Mouse (Mus musculus) gastrocnemius, adult 8-10 months (tissue): Measurements from ENCODE around the gene Adcy4. TPM values are rescaled to one million over a fixed set of nuclear protein-coding genes. Genes with fewer than 3 reads are reported as not detected.

Source experiments
- DNase-seq, 2 experiments: peaks; one replicate each; pipeline ENCODE4 v3.0.0; 2022; ENCODE audit warnings: low spot score in 2 of 2
- total RNA-seq, 4 experiments: library from RNA; stranded (reverse); gene quantifications; 2 replicates each; pipeline ENCODE4 v1.2.4; 2022

The Adcy4 gene
- total RNA-seq, 4 experiments from 2014 or later, result 3.4 to 7.1 (median 3.6) TPM

- no peak for DNase-seq
These were observed 4.6 kb upstream of the Adcy4 start, which contains the start of gene Ripk3 for GRCm38 (mm10) chr14:55788256-55789050. TSS of gene Ripk3 (minus strand) at chr14:55788865.

DNA sequence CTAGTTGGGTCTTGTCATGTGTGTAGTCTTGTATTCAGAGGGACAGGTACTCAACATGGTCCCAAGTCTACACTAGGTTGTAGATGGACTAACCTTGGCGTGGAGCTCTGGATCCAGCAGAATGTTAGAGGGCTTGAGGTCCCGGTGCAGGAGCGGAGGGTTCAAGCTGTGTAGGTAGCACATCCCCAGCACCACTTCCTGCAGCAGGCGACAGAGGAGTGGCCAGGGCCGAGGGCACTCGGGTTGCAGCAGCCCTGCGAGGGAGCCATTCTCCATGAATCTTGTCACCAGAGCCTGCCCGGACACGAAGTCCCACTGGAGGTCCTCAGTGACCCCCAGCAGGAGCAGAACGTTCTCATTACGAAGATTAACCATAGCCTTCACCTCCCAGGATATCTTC is 3.8 kb upstream of the Adcy4 start:
- DNase-seq, result peak in 1 of 2 experiments; percentile 1

- DNase-seq, result peak in 1 of 2 experiments; percentile 1
These were observed 1.3 kb upstream of the Adcy4 start for GRCm38 (mm10) chr14:55785195-55785594.

DNA sequence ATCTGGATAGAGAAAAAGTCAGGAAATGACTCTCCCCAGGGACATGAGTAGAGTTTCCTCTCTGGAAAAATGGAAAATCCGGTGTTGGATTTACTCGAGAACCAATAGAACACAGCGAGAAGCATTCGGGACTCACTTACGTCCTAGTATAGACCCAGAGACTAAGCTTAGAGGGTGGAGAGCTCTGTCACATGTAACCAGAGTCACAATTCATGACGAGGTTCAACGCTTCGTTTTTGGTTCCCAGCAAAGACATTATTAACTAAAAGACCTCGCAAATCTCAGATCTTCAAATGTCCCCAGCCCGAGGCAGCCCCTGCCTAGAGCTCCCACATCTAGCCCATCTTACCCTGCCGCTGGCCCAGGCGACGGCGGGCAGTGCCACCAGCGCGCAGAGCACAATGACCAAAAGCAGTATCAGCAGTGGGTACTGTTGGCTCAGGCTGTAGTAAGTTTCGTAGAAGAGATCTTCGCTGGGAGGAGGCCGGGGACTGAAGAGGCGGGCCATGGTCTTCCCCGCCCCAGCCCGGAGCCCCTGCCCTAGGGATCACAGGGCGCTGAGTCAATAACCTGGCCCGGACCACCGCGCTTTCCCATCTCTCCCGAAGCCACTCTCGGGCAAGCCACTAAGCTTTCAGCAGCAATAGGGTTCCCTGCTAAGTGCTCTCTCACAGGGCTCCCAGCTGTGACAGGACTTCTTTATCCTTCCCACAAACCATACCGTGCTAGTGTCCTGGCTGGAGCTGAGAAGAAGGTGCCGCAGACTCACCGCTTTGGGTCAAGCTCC is 531 bp downstream of the Adcy4 start:
- DNase-seq, result peak in 1 of 2 experiments; percentile 3

DNA sequence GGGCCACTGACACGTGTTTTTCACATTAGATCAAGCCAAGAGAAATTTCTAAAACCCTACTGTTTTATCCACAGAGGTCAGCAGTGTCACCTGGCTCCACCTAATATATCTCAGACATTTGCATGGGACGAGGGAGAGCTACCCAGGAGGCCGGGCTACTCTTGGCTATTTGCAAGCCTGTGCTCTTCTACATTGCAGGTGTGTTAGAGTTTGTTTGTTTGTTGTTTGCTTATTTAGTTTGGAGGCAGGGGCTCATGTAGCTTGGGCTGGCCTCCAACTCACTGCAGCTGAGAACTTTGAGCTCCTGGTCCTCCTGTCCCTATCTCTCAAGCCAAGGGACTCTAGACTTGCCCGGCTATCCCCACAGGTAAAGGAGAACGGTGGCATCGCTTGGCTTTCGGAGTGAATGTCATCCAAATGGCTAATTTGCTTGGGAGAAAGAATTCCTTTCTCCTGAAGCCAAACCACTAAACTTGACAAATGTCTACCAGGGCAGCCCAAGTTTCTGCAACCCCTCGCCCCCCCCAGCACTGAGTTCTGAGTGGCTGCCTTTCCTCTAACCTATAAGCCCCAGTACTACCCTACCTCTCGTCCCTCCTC is 1.4 kb downstream of the Adcy4 start:
- DNase-seq, result peak in 1 of 2 experiments; percentile 1

DNA sequence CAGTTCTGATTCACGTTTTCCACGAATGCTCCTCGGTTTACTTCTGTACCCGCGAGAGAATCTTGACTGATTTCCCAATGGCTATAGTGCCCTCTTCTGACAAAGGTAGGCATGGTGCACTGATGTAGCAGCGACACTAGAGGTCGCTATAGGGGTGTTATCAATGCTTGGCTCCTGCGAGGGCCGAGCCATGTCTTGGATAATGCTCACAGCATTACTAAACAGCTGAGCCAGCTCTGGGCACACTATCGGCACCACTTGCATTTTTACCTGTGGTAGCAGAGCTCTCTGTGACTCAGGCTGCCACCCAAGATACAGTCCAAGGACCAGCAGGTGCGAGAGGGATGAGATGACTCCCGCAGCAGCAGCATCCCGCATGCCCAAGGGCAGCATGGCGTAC is 2.6 kb downstream of the Adcy4 start:
- peak; percentile 11 to 29 for DNase-seq

DNA sequence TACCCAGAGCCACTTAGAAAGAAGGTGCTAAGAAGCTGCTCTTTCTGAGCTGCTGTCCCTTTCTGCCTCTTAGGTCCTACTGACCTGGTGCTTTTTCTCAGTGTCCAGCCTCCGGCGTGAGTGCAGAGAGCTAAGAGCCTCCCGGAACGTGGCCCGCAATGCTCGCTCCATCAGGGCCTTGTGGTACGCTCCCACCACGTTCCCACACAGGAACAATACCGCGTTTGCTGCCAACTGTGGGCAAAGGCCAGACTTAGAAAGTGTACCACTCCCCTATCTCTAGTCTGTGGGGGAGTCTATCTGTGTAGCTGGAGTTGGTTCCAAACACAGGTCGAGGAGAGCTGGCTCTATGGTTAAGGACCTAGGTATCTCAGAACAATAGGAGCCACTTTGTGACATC is 3.2 kb downstream of the Adcy4 start:
- DNase-seq, result peak in 1 of 2 experiments; percentile 2

DNA sequence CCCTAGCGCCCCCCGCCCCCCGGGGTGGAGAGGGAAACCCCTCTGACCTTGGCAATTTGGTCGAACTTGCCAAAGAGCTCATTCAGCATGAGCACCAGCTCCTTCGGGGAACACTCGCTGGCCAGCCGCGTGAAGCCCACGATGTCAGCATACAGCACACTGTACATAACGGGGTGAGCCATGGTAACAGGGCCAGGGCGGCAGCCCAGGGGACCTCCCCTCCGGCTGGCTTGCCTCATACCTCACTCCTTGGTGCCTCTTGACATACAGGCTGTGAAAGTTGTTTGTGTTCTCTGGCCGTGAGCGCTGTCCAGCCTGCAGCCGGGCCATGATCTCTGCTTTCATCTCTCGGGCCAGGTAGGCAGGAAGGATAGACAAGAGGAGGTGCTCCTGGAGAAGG is 4.2 kb downstream of the Adcy4 start:
- DNase-seq, result peak in 1 of 2 experiments; percentile 1

DNA sequence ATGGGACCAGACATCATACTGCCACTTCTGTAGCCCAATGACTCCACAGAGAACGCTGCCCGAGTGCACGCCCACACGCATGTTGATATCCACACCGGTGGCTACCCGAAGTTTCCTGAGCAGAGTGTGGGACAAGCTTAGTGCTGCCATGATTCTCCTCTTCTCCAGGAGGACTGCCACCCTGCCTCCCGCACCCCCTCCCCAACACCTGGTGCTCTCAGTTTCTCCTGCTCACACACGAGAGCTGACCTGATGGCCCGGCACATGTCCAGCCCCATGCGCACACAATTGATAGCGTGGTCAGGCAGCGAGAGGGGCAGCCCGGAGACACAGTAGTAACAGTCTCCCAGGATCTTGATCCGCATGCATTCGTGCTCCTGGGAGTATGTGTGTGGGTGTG is 5.2 kb downstream of the Adcy4 start:
- peak; percentile 1 to 2 for DNase-seq

GRCm38 (mm10) chr14:55777806-55778205 is 6.1 kb downstream of the Adcy4 start:
- DNase-seq, result peak in 1 of 2 experiments; percentile 2

- DNase-seq, result peak in 1 of 2 experiments; percentile 1
These were observed 6.7 kb downstream of the Adcy4 start for GRCm38 (mm10) chr14:55777176-55777575.

DNA sequence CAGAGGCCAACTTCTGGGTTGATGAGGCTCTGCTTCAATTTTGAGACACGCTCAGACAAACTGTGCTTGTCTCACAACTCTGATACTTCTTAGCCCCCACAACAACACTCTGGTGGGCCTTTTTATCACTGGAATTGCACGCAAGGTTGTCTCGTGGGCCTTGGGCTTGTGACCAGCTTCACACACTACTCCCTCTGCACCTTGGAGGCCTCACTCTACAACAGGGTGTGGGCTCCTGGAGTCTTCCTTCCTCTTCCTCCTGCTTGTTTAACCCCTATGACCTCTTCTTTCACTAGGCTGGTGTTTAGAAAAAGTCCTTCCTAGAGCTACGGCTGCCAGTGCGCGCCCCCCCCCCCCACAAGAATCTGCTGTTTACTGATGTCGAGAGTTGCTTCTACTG is 7.2 kb downstream of the Adcy4 start:
- DNase-seq, result peak in 1 of 2 experiments; percentile 0

DNA sequence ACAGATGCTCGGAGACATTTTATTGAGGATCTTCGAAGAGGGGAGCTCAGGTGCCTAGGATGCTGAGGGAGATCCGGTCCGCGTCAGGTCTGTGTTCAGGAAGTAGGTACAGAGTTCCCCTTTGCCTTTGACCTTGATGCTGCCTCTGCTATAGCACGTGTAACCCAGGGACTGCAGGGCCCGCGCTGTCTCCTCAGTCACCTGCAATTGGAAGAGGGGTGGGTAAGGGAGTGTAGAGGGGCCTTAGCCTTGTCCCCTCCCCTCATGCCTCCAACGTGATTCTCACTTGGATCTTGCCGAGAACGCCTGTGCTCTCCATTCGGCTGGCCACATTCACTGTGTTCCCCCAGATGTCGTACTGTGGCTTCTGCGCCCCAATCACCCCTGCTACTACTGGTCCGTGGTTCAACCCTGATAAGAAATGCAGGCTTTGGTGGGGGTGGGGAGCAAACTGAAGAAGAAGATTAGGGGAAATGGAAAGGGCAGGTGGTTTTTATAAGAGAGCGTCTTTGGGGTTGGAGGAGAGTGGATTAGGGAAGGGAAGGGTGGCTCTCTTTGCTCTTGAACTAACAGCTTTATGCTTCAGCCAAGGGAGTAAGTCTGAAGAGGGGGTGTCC is 14.7 kb downstream of the Adcy4 start:
- DNase-seq, result no peak

DNA sequence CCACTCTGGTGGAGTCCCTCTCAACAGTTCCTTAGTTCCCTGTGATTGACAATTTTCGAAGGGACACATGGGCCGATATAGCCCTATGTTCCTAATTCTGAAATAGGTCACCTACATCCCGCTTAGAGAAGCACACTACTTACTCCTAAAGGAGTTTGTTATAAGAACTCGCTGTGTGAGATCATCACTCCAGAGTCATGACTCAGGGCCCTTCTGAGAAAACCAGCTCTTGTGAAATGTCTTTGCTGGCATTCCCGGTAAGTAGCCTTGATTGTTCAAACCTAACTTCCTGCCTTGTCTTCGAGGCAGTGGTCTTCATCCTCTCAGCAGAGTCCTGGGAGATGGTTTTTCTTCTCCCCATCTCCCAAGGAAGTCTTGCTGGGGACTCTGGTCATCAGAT is 15.3 kb downstream of the Adcy4 start:
- no peak for DNase-seq

DNA sequence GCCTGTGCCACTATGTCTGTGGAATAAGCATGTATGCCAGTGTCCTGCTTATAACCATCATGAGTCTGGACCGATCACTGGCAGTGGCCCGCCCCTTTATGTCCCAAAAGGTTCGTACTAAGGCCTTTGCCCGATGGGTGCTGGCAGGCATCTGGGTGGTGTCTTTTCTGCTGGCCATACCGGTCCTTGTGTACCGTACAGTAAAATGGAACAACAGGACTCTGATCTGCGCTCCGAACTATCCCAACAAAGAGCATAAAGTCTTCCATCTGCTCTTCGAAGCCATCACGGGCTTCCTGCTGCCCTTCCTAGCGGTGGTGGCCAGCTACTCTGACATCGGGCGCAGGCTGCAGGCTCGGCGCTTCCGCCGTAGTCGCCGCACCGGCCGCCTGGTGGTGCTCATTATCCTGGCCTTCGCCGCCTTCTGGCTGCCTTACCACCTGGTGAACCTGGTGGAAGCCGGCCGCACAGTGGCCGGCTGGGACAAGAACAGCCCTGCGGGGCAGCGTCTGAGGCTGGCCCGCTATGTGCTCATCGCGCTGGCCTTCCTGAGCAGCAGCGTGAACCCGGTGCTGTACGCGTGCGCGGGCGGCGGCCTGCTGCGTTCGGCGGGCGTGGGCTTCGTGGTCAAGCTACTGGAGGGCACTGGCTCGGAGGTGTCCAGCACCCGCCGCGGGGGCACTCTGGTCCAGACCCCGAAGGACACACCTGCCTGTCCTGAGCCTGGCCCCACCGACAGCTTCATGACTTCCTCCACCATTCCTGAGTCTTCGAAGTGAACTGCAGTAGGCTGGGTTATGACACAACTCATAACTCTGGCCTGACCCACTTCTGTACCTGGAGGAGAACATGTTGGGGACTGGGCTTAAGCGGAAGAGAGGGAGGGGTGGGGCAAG is 16.1 kb downstream of the Adcy4 start:
- peak in 1 of 2 experiments; percentile 35 for DNase-seq

- DNase-seq, result no peak
These were observed 18.2 kb downstream of the Adcy4 start, which contains the start of gene Ltb4r1 for GRCm38 (mm10) chr14:55765696-55766095. TSS of gene Ltb4r1 (plus strand) at chr14:55765962.

DNA sequence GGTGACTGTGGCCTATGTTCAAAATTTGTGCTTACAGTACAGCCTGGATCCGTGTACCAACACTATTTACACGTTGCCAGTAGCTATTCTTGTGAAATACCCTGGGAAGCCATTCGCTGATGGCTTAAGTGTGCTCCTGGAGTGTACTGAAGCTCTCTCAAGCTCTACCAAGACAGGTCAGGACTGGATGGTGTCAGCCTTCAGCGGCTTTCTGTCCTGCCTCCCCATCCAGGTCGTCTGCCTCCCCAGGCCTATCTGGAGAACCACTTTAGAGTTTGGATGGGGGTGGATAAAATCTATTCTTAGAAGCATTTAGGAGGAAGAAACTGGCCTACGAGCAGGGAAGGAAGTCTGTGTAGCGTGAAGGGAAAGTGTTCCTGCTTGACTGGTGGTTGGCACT is 20.7 kb downstream of the Adcy4 start:
- no peak for DNase-seq

DNA sequence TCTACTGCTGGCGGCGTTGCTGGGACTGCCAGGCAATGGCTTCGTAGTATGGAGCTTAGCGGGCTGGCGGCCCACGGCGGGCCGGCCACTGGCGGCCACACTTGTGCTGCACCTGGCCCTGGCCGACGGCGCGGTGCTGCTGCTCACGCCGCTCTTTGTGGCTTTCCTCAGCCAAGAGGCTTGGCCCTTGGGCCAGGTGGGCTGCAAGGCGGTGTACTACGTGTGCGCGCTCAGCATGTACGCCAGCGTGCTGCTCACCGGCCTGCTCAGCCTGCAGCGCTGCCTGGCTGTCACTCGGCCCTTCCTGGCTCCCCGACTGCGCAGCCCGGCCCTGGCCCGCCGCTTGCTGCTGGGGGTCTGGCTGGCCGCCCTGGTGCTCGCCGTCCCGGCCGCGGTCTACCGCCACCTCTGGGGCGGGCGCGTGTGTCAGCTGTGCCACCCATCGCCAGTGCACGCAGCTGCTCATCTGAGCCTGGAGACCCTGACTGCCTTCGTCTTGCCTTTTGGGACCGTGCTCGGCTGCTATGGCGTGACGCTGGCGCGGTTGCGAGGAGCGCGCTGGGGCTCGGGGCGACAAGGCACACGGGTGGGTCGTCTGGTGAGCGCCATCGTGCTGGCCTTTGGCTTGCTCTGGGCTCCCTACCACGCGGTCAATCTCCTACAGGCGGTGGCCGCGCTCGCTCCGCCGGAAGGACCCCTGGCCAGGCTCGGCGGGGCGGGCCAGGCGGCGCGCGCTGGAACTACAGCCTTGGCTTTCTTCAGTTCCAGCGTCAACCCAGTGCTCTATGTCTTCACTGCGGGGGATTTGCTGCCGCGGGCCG is 21.7 kb downstream of the Adcy4 start:
- peak in 1 of 2 experiments; percentile 24 for DNase-seq

GRCm38 (mm10) chr14:55761163-55761562 is 22.7 kb downstream of the Adcy4 start, which contains the start of gene Ltb4r2:
TSS of gene Ltb4r2 (plus strand) at chr14:55761428.
- no peak for DNase-seq
